Mouse (Mus musculus) gastrocnemius, adult 8-10 months (tissue): ENCODE measurements around the gene Sarnp. TPM values are rescaled to one million over a fixed set of nuclear protein-coding genes. Genes with fewer than 3 reads are reported as not detected.

Experiments used
- DNase-seq, 2 experiments: peaks; one replicate each; pipeline ENCODE4 v3.0.0; 2022; ENCODE audit warnings: low spot score in 2 of 2
- total RNA-seq, 4 experiments: library from RNA; stranded (reverse); gene quantifications; 2 replicates each; pipeline ENCODE4 v1.2.4; 2022

Gene Sarnp
- total RNA-seq, 4 experiments from 2014 or later: 20.0 to 29.0 (median 24.0) TPM

- no peak for DNase-seq
Observed at GRCm38 (mm10) chr10:128913696-128914095, 96.6 kb downstream of the Sarnp start.

GRCm38 (mm10) chr10:128915550-128915949 lies 98.4 kb downstream of the Sarnp start:
- DNase-seq: no peak

GRCm38 (mm10) chr10:128916665-128917064 lies 99.5 kb downstream of the Sarnp start:
- no peak for DNase-seq

DNA sequence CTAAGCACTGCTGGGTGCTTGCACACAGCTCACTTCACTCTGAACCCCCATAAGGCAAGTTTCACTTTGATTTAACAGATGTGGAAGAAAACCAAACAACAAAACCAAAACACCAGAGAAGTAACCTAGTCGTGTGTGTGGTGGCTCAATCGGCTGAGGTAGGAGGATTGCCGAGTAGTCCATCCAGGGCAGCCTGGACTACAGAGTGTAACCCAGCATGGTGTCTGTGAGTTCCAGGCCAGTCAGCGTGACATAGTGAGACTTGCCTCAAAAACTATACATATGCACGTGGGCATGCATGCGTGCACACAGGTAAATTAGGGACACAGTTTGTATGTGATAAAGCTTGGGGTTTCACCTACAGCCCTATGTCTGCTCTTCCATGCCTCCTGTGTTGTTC lies 100.3 kb downstream of the Sarnp start:
- no peak for DNase-seq

GRCm38 (mm10) chr10:128918246-128918645 lies 101.1 kb downstream of the Sarnp start:
- DNase-seq: peak; percentile 64 to 77

DNA sequence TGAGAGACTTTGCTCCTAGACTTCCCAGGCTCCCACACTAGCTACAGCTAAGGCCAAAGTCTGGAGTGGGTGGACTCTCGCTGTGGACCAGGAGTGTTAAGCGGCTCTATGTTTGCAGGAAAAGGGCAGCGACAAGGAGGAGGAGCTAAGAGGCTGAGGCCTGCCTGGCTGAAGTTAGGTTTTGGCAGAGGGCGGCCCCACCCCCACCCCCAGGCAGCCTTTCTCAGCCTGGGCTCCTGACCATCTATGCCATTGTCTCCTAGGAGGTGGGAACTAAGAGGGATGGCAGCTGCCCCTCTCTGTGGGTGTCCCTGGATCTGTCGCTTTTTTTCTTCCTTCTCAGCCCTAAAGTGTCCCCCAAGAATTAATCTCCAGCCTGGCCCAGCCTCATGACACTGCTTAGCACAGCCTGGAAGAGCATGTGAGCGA lies 102.1 kb downstream of the Sarnp start:
- no peak for DNase-seq

- DNase-seq: no peak
Observed at GRCm38 (mm10) chr10:128919966-128920365, 102.8 kb downstream of the Sarnp start.

GRCm38 (mm10) chr10:128920736-128921161 lies 103.6 kb downstream of the Sarnp start:
- DNase-seq: no peak

GRCm38 (mm10) chr10:128921251-128921650 lies 104.1 kb downstream of the Sarnp start:
- DNase-seq: no peak

- no peak for DNase-seq
Observed at GRCm38 (mm10) chr10:128921883-128922821, 105.0 kb downstream of the Sarnp start.

DNA sequence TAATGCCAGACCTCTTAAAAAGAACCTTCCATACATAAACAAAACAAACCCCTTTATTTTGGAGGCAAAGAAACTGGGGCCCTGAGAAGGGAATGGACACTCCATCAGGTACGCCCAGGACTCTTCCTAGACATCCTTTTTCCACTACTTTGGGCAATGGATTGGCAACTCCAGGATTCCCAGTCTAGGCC lies 105.6 kb downstream of the Sarnp start, which contains the start of gene Rdh5:
TSS of gene Rdh5 (minus strand) at position 67 of the 191 bp plus-strand sequence.
- DNase-seq: no peak

- DNase-seq: peak; percentile 88 to 94
Observed at GRCm38 (mm10) chr10:128923013-128923691, 106.0 kb downstream of the Sarnp start.

GRCm38 (mm10) chr10:128923935-128924334 lies 106.8 kb downstream of the Sarnp start, which contains the start of gene Bloc1s1:
TSS of gene Bloc1s1 (minus strand) at chr10:128924035.
- DNase-seq: no peak

Other genes starting within 250 kb of the Sarnp start
- 1 to 10 TPM; 2.1 to 2.7 (median 2.2) TPM for gene Erbb3, start 227.7 kb upstream of the Sarnp start, total RNA-seq
- 100 to 1,000 TPM; 166 to 361 (median 250) TPM for gene Rps26, start 190.6 kb upstream of the Sarnp start, total RNA-seq
- gene Ikzf4, start 171.3 kb upstream of the Sarnp start, total RNA-seq: under 1 TPM in 3 of 4 experiments, not detected in 1; 0.24 to 0.51 (median 0.34) TPM
- 10 to 100 TPM; 32.2 to 37.4 (median 33.8) TPM for gene Suox, start 143.3 kb upstream of the Sarnp start, total RNA-seq
- 100 to 1,000 TPM in 3 of 4 experiments, 10 to 100 TPM in 1; 97.0 to 103 (median 102) TPM for gene Rab5b, start 121.1 kb upstream of the Sarnp start, total RNA-seq
- gene Pmel, start 113.1 kb upstream of the Sarnp start, total RNA-seq: under 1 TPM in 1 of 4 experiments, not detected in 3; 0.25 TPM
- gene Cdk2, start 112.3 kb upstream of the Sarnp start, total RNA-seq: 1 to 10 TPM; 2.5 to 3.4 (median 2.6) TPM
- gene Dgka, start 72.5 kb upstream of the Sarnp start, total RNA-seq: 10 to 100 TPM in 1 of 4 experiments, 1 to 10 TPM in 3; 7.5 to 10.0 (median 8.0) TPM
- 10 to 100 TPM; 10.2 to 14.0 (median 11.9) TPM for gene Pym1, start 69.4 kb upstream of the Sarnp start, total RNA-seq
- 1 to 10 TPM in 3 of 4 experiments, under 1 TPM in 1; 0.46 to 1.4 (median 1.1) TPM for gene Mmp19, start 26.4 kb upstream of the Sarnp start, total RNA-seq
- gene Dnajc14, start 13.3 kb upstream of the Sarnp start, total RNA-seq: 10 to 100 TPM; 23.5 to 27.2 (median 26.1) TPM
- gene Tmem198b, start 13.0 kb upstream of the Sarnp start, total RNA-seq: 1 to 10 TPM; 2.0 to 2.3 (median 2.2) TPM
- gene Ormdl2, start 4.3 kb downstream of the Sarnp start, total RNA-seq: 1 to 10 TPM; 2.1 to 3.8 (median 2.7) TPM
- 1 to 10 TPM; 2.7 to 8.9 (median 5.9) TPM for gene Gdf11, start 74.4 kb downstream of the Sarnp start, total RNA-seq
- gene Cd63, start 83.7 kb downstream of the Sarnp start, total RNA-seq: 100 to 1,000 TPM; 136 to 170 (median 151) TPM
- gene Rdh5, start 105.6 kb downstream of the Sarnp start, total RNA-seq: 1 to 10 TPM; 3.1 to 4.2 (median 3.7) TPM
- gene Bloc1s1, start 106.7 kb downstream of the Sarnp start, total RNA-seq: 100 to 1,000 TPM; 119 to 153 (median 140) TPM
- 10 to 100 TPM; 63.3 to 69.0 (median 65.3) TPM for gene Itga7, start 116.5 kb downstream of the Sarnp start, total RNA-seq
- under 1 TPM in 1 of 4 experiments, not detected in 3; 0.32 TPM for gene Mettl7b, start 143.7 kb downstream of the Sarnp start, total RNA-seq
- gene Olfr9, start 172.1 kb downstream of the Sarnp start, total RNA-seq: not detected
- not detected for gene Olfr763, start 193.5 kb downstream of the Sarnp start, total RNA-seq
- gene Olfr764-ps1, start 222.6 kb downstream of the Sarnp start, total RNA-seq: not detected
- gene Olfr765, start 232.7 kb downstream of the Sarnp start, total RNA-seq: not detected